Mouse (Mus musculus): ENCODE measurements at regions not wholly inside any gene's neighbourhood (a gene's known extent, or its start where the extent isn't known, plus 50 kb on each side); places are given as distances from the start of the nearest gene placed in this dataset.

GRCm38 (mm10) chr10:56841973-56842372 lies 464.8 kb downstream of the Gja1 start:
- TF ChIP-seq CTCF (IDR thresholded peaks at IDR 0.05; ENCODE audit: borderline replicate concordance, insufficient read depth, low read depth, low read length) (no peak), POLR2A (IDR thresholded peaks at IDR 0.05; ENCODE audit: borderline replicate concordance, insufficient read depth, low read length) (no peak)

Measured in cerebellum, adult 2 months (tissue).